Mouse (Mus musculus): ENCODE measurements around the gene Gm29094. TPM values are rescaled to one million over a fixed set of nuclear protein-coding genes. Genes with fewer than 3 reads are reported as not detected.

Gene Gm29094
- 0.78 and 1.2 TPM in 2 replicates for polyA plus RNA-seq (2015; fragmentation: Nextera tagmentation; extraction: Ambion mirVana)

GRCm38 (mm10) chr9:89198969-89199416 lies at the start of gene Gm29094, which contains the start of gene Bcl2a1b:
Gene Gm29094, plus strand, starts transcription at chr9:89199379.
Gene Bcl2a1b, plus strand, starts transcription at chr9:89199209.

GRCm38 (mm10) chr9:89210353-89211064 lies 11.3 kb downstream of the Gm29094 start, which contains the start of gene Mthfs:
Gene Mthfs, plus strand, starts transcription at chr9:89210676.

Other genes starting within 250 kb of the Gm29094 start
- 3.1 and 5.6 TPM in 2 replicates for gene Bcl2a1a, start 242.5 kb upstream of the Gm29094 start, polyA plus RNA-seq (2015; fragmentation: Nextera tagmentation; extraction: Ambion mirVana)
- not detected in 2 replicates for gene Trim43b, start 106.5 kb upstream of the Gm29094 start, polyA plus RNA-seq (2015; fragmentation: Nextera tagmentation; extraction: Ambion mirVana)
- 4.3 and 6.8 TPM in 2 replicates for gene Bcl2a1b, start 170 bp upstream of the Gm29094 start, polyA plus RNA-seq (2015; fragmentation: Nextera tagmentation; extraction: Ambion mirVana)
- 17.5 and 25.2 TPM in 2 replicates for gene Mthfs, start 11.3 kb downstream of the Gm29094 start, polyA plus RNA-seq (2015; fragmentation: Nextera tagmentation; extraction: Ambion mirVana)

Measured in spleen, postnatal 0 days (tissue).